Mouse (Mus musculus) forebrain, embryonic 16.5 days (tissue): ENCODE data around the gene Hpca. TPM values are rescaled to one million over a fixed set of nuclear protein-coding genes. Genes with fewer than 3 reads are reported as not detected.

Experiments
- ATAC-seq: fragments of 200-750 bp; cut with Nextera tagmentation; 2 replicates; pipeline ENCODE4 v1.8.0; 2017; ENCODE audit warnings: mild to moderate bottlenecking, moderate library complexity
- H3K27ac ChIP-seq: fragments of 300-500 bp; sonication (generic); 2 replicates; pipeline ENCODE4 v1.5.1; 2014; ENCODE audit warnings: low read length, control low read depth
- H3K27me3 ChIP-seq: fragments of 300-500 bp; sonication (generic); replicated peaks from 2 replicates; pipeline ENCODE4 v1.6.1; 2014; ENCODE audit warnings: low read length; ENCODE audit not compliant: control insufficient read depth, insufficient read depth
- H3K36me3 ChIP-seq: fragments of 300-500 bp; sonication (generic); 2 replicates; pipeline ENCODE4 v1.6.1; 2014; ENCODE audit not compliant: control insufficient read depth, insufficient read depth
- H3K4me1 ChIP-seq: fragments of 300-500 bp; sonication (generic); replicated peaks from 2 replicates; pipeline ENCODE4 v1.6.1; 2014; ENCODE audit warnings: low read length; ENCODE audit not compliant: control insufficient read depth, insufficient read depth
- H3K4me2 ChIP-seq: fragments of 300-500 bp; sonication (generic); 2 replicates; pipeline ENCODE4 v1.6.1; 2014; ENCODE audit warnings: mild to moderate bottlenecking, low read length, control low read depth
- H3K4me3 ChIP-seq: fragments of 300-500 bp; sonication (generic); replicated peaks from 2 replicates; pipeline ENCODE4 v1.5.1; 2014; ENCODE audit warnings: mild to moderate bottlenecking, low read length, control low read depth
- H3K9ac ChIP-seq: fragments of 300-500 bp; sonication (generic); replicated peaks from 2 replicates; pipeline ENCODE4 v1.6.1; 2014; ENCODE audit warnings: low read depth, low read length, control low read depth
- H3K9me3 ChIP-seq: fragments of 300-500 bp; sonication (generic); 2 replicates; pipeline ENCODE4 v1.6.1; 2016; ENCODE audit warnings: low read length; ENCODE audit not compliant: control insufficient read depth
- WGBS: fragments of 180-500 bp; shearing (Covaris S2); extraction: QIAGEN DNeasy Blood & Tissue Kit; methylation state at CpG from one replicate; pipeline ENCODE4 v1.1.7; 2014; 5-methylcytosine and 5-hydroxymethylcytosine counted together
- polyA plus RNA-seq: library from polyadenylated mRNA; unstranded; fragments of >200 nt; fragmentation: Nextera tagmentation; extraction: Ambion mirVana; gene quantifications from 2 replicates; pipeline ENCODE4 v1.2.1, GENCODE M21; 2015

The Hpca gene
- polyA plus RNA-seq, 1 experiment from 2014 or later = 63.4 TPM

GRCm38 (mm10) chr4:129081041-129081440 is 40.8 kb downstream of the Hpca start:
- Histone ChIP-seq H3K4me3 (no peak overlapping the region), H3K4me1 (0 out of 2 replicates have a peak, but pooled peaks cover 2% of the 10 kb centered on the region), H3K36me3 (peaks cover 39% of the 10 kb centered on the region), H3K9me3 (0 out of 2 replicates have a peak, but pooled peaks cover 3% of the 10 kb centered on the region), H3K27ac (no peak overlapping the region), H3K27me3 (no peaks in the 10 kb centered on the region), H3K4me2 (no peak overlapping the region), H3K9ac (no peak overlapping the region)
- no peak for ATAC-seq
- 82% methylated on average over 7 of the region's 7 CpGs for WGBS

DNA sequence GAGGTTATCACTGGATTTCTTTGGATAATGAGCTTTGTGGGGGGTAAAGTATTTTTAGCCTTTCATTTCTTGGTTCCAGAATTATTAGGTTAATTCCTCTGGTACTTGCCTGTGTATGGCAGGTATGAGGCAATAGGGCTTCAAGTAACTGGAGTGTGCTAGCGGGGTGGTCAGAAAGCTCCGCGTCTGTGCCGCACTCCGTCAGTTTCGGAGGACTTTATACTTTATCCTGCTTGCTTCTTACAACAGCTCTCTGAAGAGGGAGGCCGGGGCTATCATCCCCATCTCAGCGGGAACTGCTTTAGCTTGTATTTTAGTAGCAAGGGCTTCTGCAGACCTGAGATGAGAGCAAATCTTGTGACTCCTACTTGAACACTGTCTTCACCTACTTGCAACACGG is 42.7 kb downstream of the Hpca start:
- Histone ChIP-seq H3K4me1 (0 out of 2 replicates have a peak, but pooled peaks cover 2% of the 10 kb centered on the region), H3K9ac (no peak overlapping the region), H3K36me3 (peaks cover 46% of the 10 kb centered on the region), H3K4me3 (no peak overlapping the region), H3K4me2 (no peak overlapping the region), H3K9me3 (0 out of 2 replicates have a peak, but pooled peaks cover 3% of the 10 kb centered on the region), H3K27me3 (no peaks in the 10 kb centered on the region), H3K27ac (no peak overlapping the region)
- no peak for ATAC-seq
- WGBS = 94% methylated on average over 9 of the region's 9 CpGs

GRCm38 (mm10) chr4:129068848-129069247 is 53.0 kb downstream of the Hpca start:
- ATAC-seq = no peak
- 0 out of 2 replicates have a peak, but pooled peaks cover 3% of the 10 kb centered on the region for H3K36me3 ChIP-seq

DNA sequence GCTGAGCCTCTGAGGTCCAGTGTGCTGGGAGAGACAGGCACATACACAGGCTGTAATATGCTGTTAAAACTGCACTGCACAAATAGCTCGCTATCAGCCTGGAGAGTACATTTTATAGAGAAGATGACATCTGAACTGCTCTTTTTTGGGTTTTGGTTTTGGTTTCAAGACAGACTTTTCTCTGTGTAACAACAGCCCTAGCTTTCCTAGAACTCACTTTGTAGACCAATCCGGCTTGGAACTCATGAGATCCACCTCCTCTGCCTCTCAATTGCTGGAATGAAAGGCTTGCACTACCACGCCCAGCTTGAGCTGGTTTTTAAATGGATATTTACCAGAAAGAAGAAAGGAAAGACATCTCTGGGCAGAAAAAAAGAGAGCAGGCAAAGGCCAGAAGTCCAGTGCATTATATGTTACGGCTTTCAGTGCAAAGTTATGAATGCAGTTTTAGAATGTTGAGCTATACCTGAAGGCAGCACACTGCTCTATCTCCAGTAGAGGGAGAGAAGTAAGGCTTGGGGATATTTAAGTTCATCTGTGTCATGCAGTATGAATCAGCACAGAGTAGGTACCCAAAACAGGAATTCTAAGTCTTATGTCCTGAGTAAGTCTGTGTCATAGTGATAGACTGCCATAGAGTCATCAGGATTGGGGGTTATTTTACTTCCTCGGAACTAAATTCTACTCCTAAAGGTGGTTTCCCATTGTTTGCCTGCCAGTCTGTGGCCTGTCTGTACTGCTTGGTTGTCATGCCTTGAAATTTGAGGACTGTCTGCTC is 54.0 kb downstream of the Hpca start:
- H3K4me2 ChIP-seq = no peak overlapping the region
- H3K27me3 ChIP-seq = no peaks in the 10 kb centered on the region
- no peaks in the 10 kb centered on the region for H3K4me1 ChIP-seq
- no peak for ATAC-seq
- no peaks in the 10 kb centered on the region for H3K36me3 ChIP-seq
- WGBS = 80% methylated on average over 5 of the region's 5 CpGs
- no peaks in the 10 kb centered on the region for H3K9me3 ChIP-seq
- H3K27ac ChIP-seq = no peak overlapping the region
- H3K9ac ChIP-seq = no peak overlapping the region
- H3K4me3 ChIP-seq = no peak overlapping the region

More at GRCm38 (mm10) chr4:129068848-129069247, 53.0 kb downstream of the Hpca start:
- Histone ChIP-seq H3K4me3 (no peak overlapping the region), H3K9ac (no peak overlapping the region), H3K27me3 (no peaks in the 10 kb centered on the region), H3K9me3 (no peaks in the 10 kb centered on the region), H3K4me2 (no peak overlapping the region), H3K27ac (no peak overlapping the region), H3K4me1 (no peaks in the 10 kb centered on the region)
- 93% methylated on average over 4 of the region's 4 CpGs for WGBS

DNA sequence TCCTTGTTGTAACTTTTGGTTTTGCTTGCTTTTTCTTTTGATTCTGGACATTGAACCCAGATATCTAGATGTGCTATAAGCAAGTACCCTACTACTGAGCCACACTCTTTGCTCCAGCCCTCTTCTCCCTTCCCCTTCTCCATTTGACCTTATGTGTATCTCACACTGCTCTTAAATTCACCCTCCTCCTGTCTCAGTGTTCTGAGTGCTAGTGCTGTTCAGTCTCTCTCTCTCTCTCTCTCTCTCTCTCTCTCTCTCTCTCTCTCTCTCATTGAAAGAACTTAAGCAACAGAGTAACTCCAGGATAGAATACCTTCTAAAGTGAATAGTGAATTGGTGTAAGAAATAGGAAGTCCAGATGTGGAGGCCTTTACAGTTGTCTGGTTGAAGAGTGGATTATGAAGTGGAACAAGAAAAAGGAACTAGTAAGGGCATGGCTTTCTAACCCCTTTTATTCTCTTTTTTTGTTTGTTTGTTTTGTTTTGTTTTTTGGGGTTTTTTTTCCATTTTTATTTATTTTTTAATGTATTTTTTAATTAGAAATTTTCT is 56.1 kb downstream of the Hpca start:
- Histone ChIP-seq H3K9ac (no peak overlapping the region), H3K4me2 (no peak overlapping the region), H3K27ac (no peak overlapping the region), H3K9me3 (no peaks in the 10 kb centered on the region), H3K36me3 (no peaks in the 10 kb centered on the region), H3K4me3 (no peak overlapping the region), H3K4me1 (peaks cover 1% of the 10 kb centered on the region; the same call in 1 of the 2 replicates), H3K27me3 (no peaks in the 10 kb centered on the region)
- ATAC-seq = no peak

GRCm38 (mm10) chr4:129062281-129063075 is 59.4 kb downstream of the Hpca start:
- H3K4me3 ChIP-seq = no peak overlapping the region
- ATAC-seq = no peak
- no peaks in the 10 kb centered on the region for H3K27me3 ChIP-seq
- H3K27ac ChIP-seq = no peak overlapping the region
- H3K9me3 ChIP-seq = no peaks in the 10 kb centered on the region
- no peak overlapping the region for H3K9ac ChIP-seq
- peaks cover 15% of the 10 kb centered on the region for H3K4me1 ChIP-seq
- H3K36me3 ChIP-seq = no peaks in the 10 kb centered on the region
- H3K4me2 ChIP-seq = no peak overlapping the region
- 79% methylated on average over 3 of the region's 3 CpGs for WGBS

Other genes with a start within 250 kb of the Hpca start
- gene Trim62, start 238.5 kb downstream of the Hpca start, polyA plus RNA-seq = 9.3 and 10.9 TPM in 2 replicates
- gene Azin2, start 159.6 kb downstream of the Hpca start, polyA plus RNA-seq = 9.8 and 10.3 TPM in 2 replicates
- gene Ak2, start 130.1 kb downstream of the Hpca start, polyA plus RNA-seq = 96.9 and 103 TPM in 2 replicates
- 21.0 and 26.5 TPM in 2 replicates for gene Rnf19b, start 63.8 kb downstream of the Hpca start, polyA plus RNA-seq
- not detected in 2 replicates for gene Tmem54, start 16.5 kb downstream of the Hpca start, polyA plus RNA-seq
- gene Fndc5, start 15.0 kb upstream of the Hpca start, polyA plus RNA-seq = 2.5 and 2.8 TPM in 2 replicates
- gene S100pbp, start 67.7 kb upstream of the Hpca start, polyA plus RNA-seq = 16.9 and 17.2 TPM in 2 replicates
- 116 and 122 TPM in 2 replicates for gene Yars, start 67.7 kb upstream of the Hpca start, polyA plus RNA-seq
- gene C77080, start 139.4 kb upstream of the Hpca start, polyA plus RNA-seq = 3.8 and 4.7 TPM in 2 replicates
- 0.31 and 0.38 TPM in 2 replicates for gene Sync, start 165.6 kb upstream of the Hpca start, polyA plus RNA-seq
- 388 and 437 TPM in 2 replicates for gene Rbbp4, start 213.3 kb upstream of the Hpca start, polyA plus RNA-seq
- gene Zbtb8os, start 213.7 kb upstream of the Hpca start, polyA plus RNA-seq = 25.8 and 26.0 TPM in 2 replicates